Mouse (Mus musculus): Measurements from ENCODE around the gene Stxbp6. TPM values are rescaled to one million over a fixed set of nuclear protein-coding genes. Genes with fewer than 3 reads are reported as not detected.

Stxbp6 gene
- polyA plus RNA-seq, 1 experiment from 2014 or later: 7.1 TPM

DNA sequence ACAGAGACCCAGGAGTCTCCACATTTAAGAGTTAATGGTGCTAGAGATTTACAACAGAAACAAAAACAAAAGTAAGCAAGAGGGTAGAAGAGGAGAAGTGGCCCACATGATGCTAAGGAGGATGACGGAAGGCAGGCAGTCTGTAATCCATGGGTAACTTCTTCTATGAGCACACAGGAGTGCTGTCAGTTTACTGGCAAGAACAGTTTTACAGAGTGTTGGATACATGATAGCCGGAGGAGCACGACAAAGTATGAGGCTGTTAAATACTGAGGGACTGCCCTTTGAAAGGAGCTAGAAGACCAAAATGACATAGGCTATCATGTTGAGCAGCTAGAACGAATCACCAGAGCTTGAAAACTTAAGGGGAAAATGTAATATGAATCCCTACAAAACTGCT, 81.7 kb downstream of the Stxbp6 start:
- 78% methylated on average over 4 of the region's 4 CpGs for WGBS (ENCODE audit: insufficient replicate concordance)
- no peak overlapping the region for H3K27ac ChIP-seq (ENCODE audit: low read depth)
- H3K4me2 ChIP-seq (ENCODE audit: low read depth, low read length): no peak overlapping the region
- no peaks in the 10 kb centered on the region for H3K36me3 ChIP-seq (replicated peaks; ENCODE audit: insufficient read depth, low read length)
- DNase-seq: no peak
- no peak for ATAC-seq
- H3K9ac ChIP-seq (replicated peaks): no peak overlapping the region
- H3K9me3 ChIP-seq (ENCODE audit: low read length): no peaks in the 10 kb centered on the region
- H3K4me3 ChIP-seq (ENCODE audit: low read depth, low read length): no peak overlapping the region
- peaks cover 4% of the 10 kb centered on the region; the same call in 1 of the 2 replicates for H3K4me1 ChIP-seq (ENCODE audit: insufficient read depth)
- no peaks in the 10 kb centered on the region for H3K27me3 ChIP-seq (ENCODE audit: insufficient read depth, low read length)
- TF ChIP-seq EP300 (IDR thresholded peaks at IDR 0.05; ENCODE audit: low read depth) (no peak), CTCF (IDR thresholded peaks at IDR 0.05; ENCODE audit: low read depth) (no peak)

DNA sequence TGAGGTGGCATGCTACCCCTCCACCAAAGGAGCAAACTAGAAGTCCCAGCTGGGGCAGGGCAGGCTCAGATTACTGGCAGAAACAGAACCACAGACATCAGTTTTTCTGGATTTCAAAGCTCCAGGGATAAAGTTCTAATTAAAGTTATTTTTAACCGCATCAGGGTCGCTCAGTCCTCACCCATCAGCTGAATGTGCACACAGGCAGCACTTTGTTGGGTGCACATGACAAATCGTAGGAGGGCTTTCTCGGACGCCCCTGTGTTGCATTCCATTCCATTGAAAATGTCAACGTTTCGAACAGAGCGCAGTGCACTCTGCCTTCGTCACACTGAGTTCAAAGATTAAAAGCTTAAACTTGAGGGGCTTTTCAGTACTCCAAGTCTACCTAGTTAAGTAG, 84.1 kb downstream of the Stxbp6 start:
- no peak overlapping the region for H3K27ac ChIP-seq (ENCODE audit: low read depth)
- TF ChIP-seq EP300 (IDR thresholded peaks at IDR 0.05; ENCODE audit: low read depth) (no peak), CTCF (IDR thresholded peaks at IDR 0.05; ENCODE audit: low read depth) (no peak)
- H3K9ac ChIP-seq (replicated peaks): no peak overlapping the region
- H3K4me2 ChIP-seq (ENCODE audit: low read depth, low read length): no peak overlapping the region
- H3K36me3 ChIP-seq (replicated peaks; ENCODE audit: insufficient read depth, low read length): no peaks in the 10 kb centered on the region
- H3K4me1 ChIP-seq (ENCODE audit: insufficient read depth): no peaks in the 10 kb centered on the region
- no peaks in the 10 kb centered on the region for H3K9me3 ChIP-seq (ENCODE audit: low read length)
- no peak overlapping the region for H3K4me3 ChIP-seq (ENCODE audit: low read depth, low read length)
- 77% methylated on average over 9 of the region's 9 CpGs for whole genome bisulfite sequencing (ENCODE audit: insufficient replicate concordance)
- H3K27me3 ChIP-seq (ENCODE audit: insufficient read depth, low read length): no peaks in the 10 kb centered on the region
- ATAC-seq: no peak
- DNase-seq: no peak

DNA sequence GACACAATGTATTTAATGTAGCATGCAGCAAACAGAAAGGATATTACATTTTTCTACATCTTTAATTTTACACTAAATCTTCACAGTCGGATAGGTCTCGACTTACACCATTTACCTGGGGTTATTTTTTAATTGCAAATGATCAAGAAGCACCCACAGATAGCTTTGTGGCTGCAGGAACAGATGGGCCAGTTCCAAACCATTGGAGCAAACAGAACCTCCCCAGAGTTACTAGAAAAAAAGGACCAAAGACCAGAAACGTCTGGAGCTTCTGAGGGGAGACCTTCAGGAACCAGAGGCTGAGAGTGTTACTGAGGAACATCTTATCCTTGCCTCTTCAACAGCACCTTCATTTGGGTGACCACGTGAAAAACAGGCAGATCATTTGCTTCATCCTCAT, 85.5 kb downstream of the Stxbp6 start:
- Histone ChIP-seq H3K27ac (ENCODE audit: low read depth) (no peak overlapping the region), H3K27me3 (ENCODE audit: insufficient read depth, low read length) (no peaks in the 10 kb centered on the region), H3K9ac (replicated peaks) (no peak overlapping the region), H3K4me1 (ENCODE audit: insufficient read depth) (no peaks in the 10 kb centered on the region), H3K9me3 (ENCODE audit: low read length) (no peaks in the 10 kb centered on the region), H3K36me3 (replicated peaks; ENCODE audit: insufficient read depth, low read length) (no peaks in the 10 kb centered on the region), H3K4me2 (ENCODE audit: low read depth, low read length) (no peak overlapping the region), H3K4me3 (ENCODE audit: low read depth, low read length) (no peak overlapping the region)
- 71% methylated on average over 4 of the region's 4 CpGs for WGBS (ENCODE audit: insufficient replicate concordance)
- TF ChIP-seq EP300 (IDR thresholded peaks at IDR 0.05; ENCODE audit: low read depth) (no peak), CTCF (IDR thresholded peaks at IDR 0.05; ENCODE audit: low read depth) (no peak)
- no peak for DNase-seq
- no peak for ATAC-seq

DNA sequence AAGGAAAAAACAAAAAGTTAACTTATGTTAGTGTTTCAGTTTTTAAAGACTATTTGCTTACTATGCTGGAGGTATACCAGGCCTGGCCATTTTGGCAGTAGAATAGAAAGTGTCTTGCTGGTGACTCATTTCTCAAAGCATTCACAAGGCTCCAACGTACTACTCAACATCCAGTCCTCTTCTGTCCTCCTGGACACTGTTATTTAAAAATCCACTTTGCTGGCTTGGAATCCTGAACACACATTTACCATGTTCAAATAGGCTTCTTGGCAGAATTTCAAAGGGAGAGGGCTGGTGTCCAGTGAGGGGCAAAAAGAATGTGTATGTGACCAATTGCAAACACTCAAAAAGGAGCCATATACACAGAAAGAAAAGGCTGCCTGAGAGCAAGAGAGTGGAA, 86.7 kb downstream of the Stxbp6 start:
- H3K4me3 ChIP-seq (ENCODE audit: low read depth, low read length): no peak overlapping the region
- 38% methylated on average over 1 of the region's 1 CpGs for WGBS (ENCODE audit: insufficient replicate concordance)
- ATAC-seq: no peak

DNA sequence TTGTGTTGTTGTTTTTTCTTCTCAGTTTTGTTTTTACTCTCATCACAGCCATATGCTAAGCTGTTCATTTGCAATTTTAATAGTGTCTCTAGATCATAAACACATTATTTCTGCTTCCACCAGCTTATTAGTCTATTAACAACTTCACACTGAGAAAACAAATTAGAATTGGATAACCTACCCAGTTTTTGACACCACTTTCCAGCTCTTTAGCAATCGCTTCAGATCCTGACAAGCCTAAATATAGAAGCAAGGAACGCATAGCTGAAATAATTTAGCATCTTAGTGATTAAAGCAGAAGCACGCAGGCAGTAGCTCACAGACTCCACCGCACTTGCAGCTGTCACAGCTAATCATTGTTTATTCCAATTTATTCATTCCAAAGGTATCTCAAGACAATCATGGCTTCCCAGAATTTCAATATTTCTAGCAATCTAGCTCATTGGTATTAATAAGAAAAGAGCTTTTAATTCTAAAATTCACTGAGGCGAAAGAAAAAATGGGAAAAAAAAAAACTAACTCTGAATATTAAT, 95.1 kb downstream of the Stxbp6 start:
- DNase-seq (no peak), ATAC-seq (no peak)
- no peak for TF ChIP-seq CTCF (IDR thresholded peaks at IDR 0.05; ENCODE audit: low read depth)
- no peak for TF ChIP-seq EP300 (IDR thresholded peaks at IDR 0.05; ENCODE audit: low read depth)
- Histone ChIP-seq H3K9me3 (ENCODE audit: low read length) (no peaks in the 10 kb centered on the region), H3K27me3 (ENCODE audit: insufficient read depth, low read length) (no peaks in the 10 kb centered on the region), H3K9ac (replicated peaks) (no peak overlapping the region), H3K27ac (ENCODE audit: low read depth) (no peak overlapping the region), H3K4me2 (ENCODE audit: low read depth, low read length) (no peak overlapping the region), H3K36me3 (replicated peaks; ENCODE audit: insufficient read depth, low read length) (no peaks in the 10 kb centered on the region), H3K4me3 (ENCODE audit: low read depth, low read length) (no peak overlapping the region), H3K4me1 (ENCODE audit: insufficient read depth) (no peaks in the 10 kb centered on the region)
- 72% methylated on average over 5 of the region's 5 CpGs for WGBS (ENCODE audit: insufficient replicate concordance)

More for the DNA sequence above, 86.7 kb downstream of the Stxbp6 start:
- no peaks in the 10 kb centered on the region for H3K4me1 ChIP-seq (ENCODE audit: insufficient read depth)
- H3K9ac ChIP-seq (replicated peaks): no peak overlapping the region
- TF ChIP-seq EP300 (IDR thresholded peaks at IDR 0.05; ENCODE audit: low read depth) (no peak), CTCF (IDR thresholded peaks at IDR 0.05; ENCODE audit: low read depth) (no peak)
- H3K27me3 ChIP-seq (ENCODE audit: insufficient read depth, low read length): no peaks in the 10 kb centered on the region
- no peak overlapping the region for H3K4me2 ChIP-seq (ENCODE audit: low read depth, low read length)
- H3K36me3 ChIP-seq (replicated peaks; ENCODE audit: insufficient read depth, low read length): no peaks in the 10 kb centered on the region
- DNase-seq: no peak
- H3K27ac ChIP-seq (ENCODE audit: low read depth): no peak overlapping the region
- no peaks in the 10 kb centered on the region for H3K9me3 ChIP-seq (ENCODE audit: low read length)

DNA sequence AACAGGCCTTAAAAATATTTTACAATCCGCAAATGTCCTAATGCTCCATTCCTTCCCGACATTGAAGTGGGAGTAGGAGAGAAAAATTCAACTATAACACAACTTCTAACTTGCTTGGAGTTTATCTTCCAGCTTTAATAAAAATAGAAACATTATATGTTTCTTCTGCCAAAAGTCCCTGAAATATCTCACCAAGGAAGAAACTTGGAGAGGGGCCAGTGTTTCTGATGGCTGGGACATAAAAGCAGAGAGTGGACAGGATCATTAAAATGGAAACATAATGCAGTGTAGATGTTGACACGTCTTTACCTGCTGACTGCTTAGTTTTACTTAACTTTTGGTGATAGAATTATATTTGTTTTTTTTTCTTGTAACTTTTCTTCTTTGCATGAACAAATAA, 99.2 kb downstream of the Stxbp6 start:
- H3K27ac ChIP-seq (ENCODE audit: low read depth): no peak overlapping the region
- ATAC-seq (no peak), DNase-seq (no peak)
- whole genome bisulfite sequencing (ENCODE audit: insufficient replicate concordance): 69% methylated on average over 3 of the region's 3 CpGs
- no peak for TF ChIP-seq CTCF (IDR thresholded peaks at IDR 0.05; ENCODE audit: low read depth)
- no peak for TF ChIP-seq EP300 (IDR thresholded peaks at IDR 0.05; ENCODE audit: low read depth)
- H3K4me1 ChIP-seq (ENCODE audit: insufficient read depth): no peaks in the 10 kb centered on the region
- no peaks in the 10 kb centered on the region for H3K27me3 ChIP-seq (ENCODE audit: insufficient read depth, low read length)
- H3K9ac ChIP-seq (replicated peaks): no peak overlapping the region
- H3K4me3 ChIP-seq (ENCODE audit: low read depth, low read length): no peak overlapping the region
- H3K4me2 ChIP-seq (ENCODE audit: low read depth, low read length): no peak overlapping the region
- H3K9me3 ChIP-seq (ENCODE audit: low read length): no peaks in the 10 kb centered on the region
- no peaks in the 10 kb centered on the region for H3K36me3 ChIP-seq (replicated peaks; ENCODE audit: insufficient read depth, low read length)

DNA sequence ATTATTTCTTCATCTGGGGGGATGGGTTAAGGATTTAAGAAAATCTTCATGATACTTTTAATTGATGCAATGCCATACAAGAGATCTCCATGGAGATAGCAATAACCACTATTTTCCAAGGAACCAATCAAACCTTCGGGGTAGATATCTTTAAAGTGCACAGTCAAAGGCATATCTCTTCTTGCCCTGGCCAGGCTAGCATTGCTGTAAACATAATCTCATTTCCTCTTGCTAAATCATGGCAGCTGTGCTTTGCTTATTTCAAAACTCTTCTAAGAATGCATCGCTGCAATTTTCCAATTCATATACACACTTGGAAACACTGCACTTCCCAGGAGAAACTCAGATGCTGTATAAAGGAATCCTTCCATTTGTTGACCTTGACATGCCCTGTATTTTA, 103.0 kb downstream of the Stxbp6 start:
- H3K9me3 ChIP-seq (ENCODE audit: low read length): no peaks in the 10 kb centered on the region
- ATAC-seq: no peak
- 65% methylated on average over 2 of the region's 2 CpGs for WGBS (ENCODE audit: insufficient replicate concordance)
- no peak overlapping the region for H3K9ac ChIP-seq (replicated peaks)
- no peaks in the 10 kb centered on the region for H3K4me1 ChIP-seq (ENCODE audit: insufficient read depth)
- no peak overlapping the region for H3K27ac ChIP-seq (ENCODE audit: low read depth)
- TF ChIP-seq CTCF (IDR thresholded peaks at IDR 0.05; ENCODE audit: low read depth): no peak
- TF ChIP-seq EP300 (IDR thresholded peaks at IDR 0.05; ENCODE audit: low read depth): no peak
- H3K27me3 ChIP-seq (ENCODE audit: insufficient read depth, low read length): no peaks in the 10 kb centered on the region
- H3K36me3 ChIP-seq (replicated peaks; ENCODE audit: insufficient read depth, low read length): no peaks in the 10 kb centered on the region
- H3K4me3 ChIP-seq (ENCODE audit: low read depth, low read length): no peak overlapping the region
- no peak for DNase-seq
- no peak overlapping the region for H3K4me2 ChIP-seq (ENCODE audit: low read depth, low read length)

Measured in liver, postnatal 0 days (tissue).